In genomic region chr9:102616267-102616666, GRCm38 (mm10) we compare ENCODE assay signal across 23 mouse cellular contexts. TPM values are rescaled to one million over a fixed set of nuclear protein-coding genes. Genes with fewer than 3 reads are reported as not detected.
DNase-seq lines count a peak whose midpoint lies in the region; ATAC-seq and TF ChIP-seq lines count a peak whose summit lies in the region.
"Had no signal": no experiment of that assay in that cellular context is flagged by ENCODE, and none has a peak within 500 bp of the region (broad histone marks: within the 10 kb centered on the region; RNA-seq: fewer than 3 reads in every experiment).

No protein-coding gene starts in this region.

- peak overlapping the region; percentile 48; the same call in 1 of the 2 replicates for H3K27ac ChIP-seq in heart, embryonic 13.5 days (replicated peaks)
- H3K27ac ChIP-seq in kidney, adult 2 months (ENCODE audit: insufficient read depth, low read depth, low read length): no peak overlapping the region
- H3K27ac ChIP-seq in kidney, embryonic 15.5 days: no peak overlapping the region
- H3K27ac ChIP-seq: left cerebral cortex, adult 2 months; liver, embryonic 13.5 days; macrophage; midbrain, embryonic 10.5 days had no signal

- no peaks in the 10 kb centered on the region for H3K27me3 ChIP-seq in heart, embryonic 13.5 days (replicated peaks)
- no peaks in the 10 kb centered on the region for H3K27me3 ChIP-seq in kidney, adult 2 months (replicated peaks; ENCODE audit: control insufficient read depth, insufficient read depth, low read length)
- H3K27me3 ChIP-seq in kidney, embryonic 15.5 days: no peaks in the 10 kb centered on the region
- H3K27me3 ChIP-seq: liver, embryonic 13.5 days had no signal

- WGBS in heart, embryonic 13.5 days: 54% methylated on average over 9 of the region's 9 CpGs
- 60% methylated on average over 9 of the region's 9 CpGs for WGBS in kidney, adult 2 months
- 71% methylated on average over 9 of the region's 9 CpGs for WGBS in kidney, embryonic 15.5 days

- no peak for TF ChIP-seq CTCF in kidney, adult 2 months (conservative IDR thresholded peaks at IDR 0.05; ENCODE audit: insufficient read depth, insufficient read length, low read depth, low read length)

- no peak overlapping the region for H3K4me3 ChIP-seq in heart, embryonic 13.5 days
- no peak overlapping the region for H3K4me3 ChIP-seq in kidney, adult 2 months (ENCODE audit: insufficient read depth, low read depth, low read length)
- no peak overlapping the region for H3K4me3 ChIP-seq in kidney, embryonic 15.5 days (replicated peaks)
- H3K4me3 ChIP-seq: left cerebral cortex, adult 2 months; liver, embryonic 13.5 days; midbrain, embryonic 10.5 days had no signal

- H3K4me2 ChIP-seq in heart, embryonic 13.5 days: no peak overlapping the region
- no peak overlapping the region for H3K4me2 ChIP-seq in kidney, embryonic 15.5 days
- H3K4me2 ChIP-seq: liver, embryonic 13.5 days; lung, embryonic 14.5 days had no signal

- H3K9me3 ChIP-seq in heart, embryonic 13.5 days: no peaks in the 10 kb centered on the region
- no peaks in the 10 kb centered on the region for H3K9me3 ChIP-seq in kidney, embryonic 15.5 days (replicated peaks)
- H3K9me3 ChIP-seq: liver, embryonic 13.5 days; midbrain, embryonic 10.5 days had no signal

- TF ChIP-seq POLR2A in kidney, adult 2 months (IDR thresholded peaks at IDR 0.05; ENCODE audit: low read depth, low read length): no peak

- no peak for DNase-seq in heart, postnatal 4 days
- DNase-seq in kidney, adult 2 months: peak; percentile 26
- peak; percentile 24 for DNase-seq in brain, adult 2 months (ENCODE audit: low read depth, low spot score)
- DNase-seq in urinary bladder, adult 18-20 months (ENCODE audit: low spot score in 2 of 2): no peak
- DNase-seq: adrenal gland, postnatal 10 days; cerebellum, adult 2 months; cerebellum, postnatal 25 days; kidney, adult 9 months; kidney, postnatal 25 days; liver, embryonic 13.5 days; lung, embryonic 14.5 days; right cerebral cortex, adult 18-20 months; right cerebral cortex, postnatal 4 days; thymus, adult 18-20 months; thymus, postnatal 36 days had no signal

- ATAC-seq in heart, embryonic 13.5 days (ENCODE audit: extremely low read depth, insufficient number of reproducible peaks, low FRiP score, low TSS enrichment): no peak
- no peak for ATAC-seq in kidney, embryonic 15.5 days (replicated peaks; ENCODE audit: low FRiP score)
- peak; percentile 52 for ATAC-seq in activated CD4-positive, CD25-positive, alpha-beta regulatory T cell, adult 4 months
- ATAC-seq: forebrain, embryonic 14.5 days; midbrain, embryonic 16.5 days had no signal

- H3K9ac ChIP-seq in heart, embryonic 13.5 days: no peak overlapping the region
- no peak overlapping the region for H3K9ac ChIP-seq in kidney, embryonic 15.5 days
- H3K9ac ChIP-seq: liver, embryonic 13.5 days; lung, embryonic 14.5 days had no signal

- peaks cover 58% of the 10 kb centered on the region for H3K36me3 ChIP-seq in heart, embryonic 13.5 days
- peaks cover 4% of the 10 kb centered on the region for H3K36me3 ChIP-seq in kidney, adult 2 months (ENCODE audit: control insufficient read depth, insufficient read depth, low read length)
- H3K36me3 ChIP-seq in kidney, embryonic 15.5 days: peaks cover 59% of the 10 kb centered on the region

- peaks cover 46% of the 10 kb centered on the region for H3K4me1 ChIP-seq in heart, embryonic 13.5 days
- H3K4me1 ChIP-seq in kidney, adult 2 months (ENCODE audit: control insufficient read depth, insufficient read depth, low read length): no peaks in the 10 kb centered on the region
- H3K4me1 ChIP-seq in kidney, embryonic 15.5 days: no peaks in the 10 kb centered on the region
- H3K4me1 ChIP-seq: liver, embryonic 13.5 days; midbrain, embryonic 10.5 days had no signal

RNA-seq across cellular contexts. Expression of gene Anapc13, which starts 9.8 kb away (rescaled TPM):
- 224 and 259 TPM in 2 replicates for polyA plus RNA-seq in heart, embryonic 13.5 days (2015; fragmentation: Nextera tagmentation; extraction: Ambion mirVana)
- total RNA-seq in heart, postnatal 4 days (2021): 100 to 1,000 TPM; 280 to 292 TPM
- polyA plus RNA-seq in kidney, adult 2 months (2012; rRNA removed): 136 and 225 TPM in 2 replicates
- 197 and 211 TPM in 2 replicates for polyA plus RNA-seq in kidney, embryonic 15.5 days (2015; fragmentation: Nextera tagmentation; extraction: Ambion mirVana)
- 100 to 1,000 TPM in 1 of 2 experiments, 10 to 100 TPM in 1; 87.9 to 116 TPM for polyA plus RNA-seq in activated CD4-positive, CD25-positive, alpha-beta regulatory T cell, adult 4 months (2017; shearing (Covaris generic))

RNA-seq across cellular contexts. Expression of gene Cep63, which starts 10.1 kb away (rescaled TPM):
- 43.6 and 50.1 TPM in 2 replicates for polyA plus RNA-seq in heart, embryonic 13.5 days (2015; fragmentation: Nextera tagmentation; extraction: Ambion mirVana)
- total RNA-seq in heart, postnatal 4 days (2021): 10 to 100 TPM; 42.4 to 47.6 TPM
- 3.7 and 6.9 TPM in 2 replicates for polyA plus RNA-seq in kidney, adult 2 months (2012; rRNA removed)
- polyA plus RNA-seq in kidney, embryonic 15.5 days (2015; fragmentation: Nextera tagmentation; extraction: Ambion mirVana): 59.3 and 61.7 TPM in 2 replicates
- 10 to 100 TPM; 39.7 to 45.2 TPM for polyA plus RNA-seq in activated CD4-positive, CD25-positive, alpha-beta regulatory T cell, adult 4 months (2017; shearing (Covaris generic))

Comparison
In these comparisons a context has a peak if more than half of its experiments do, and no peak if none do; other contexts are left out.
1. DNase-seq: peak in kidney, adult 2 months (single experiment) and brain, adult 2 months (single experiment); none in heart, postnatal 4 days (single experiment) and urinary bladder, adult 18-20 months (0 of 2).